Mouse (Mus musculus): ENCODE data around the gene Iqschfp.

The Iqschfp gene

DNA sequence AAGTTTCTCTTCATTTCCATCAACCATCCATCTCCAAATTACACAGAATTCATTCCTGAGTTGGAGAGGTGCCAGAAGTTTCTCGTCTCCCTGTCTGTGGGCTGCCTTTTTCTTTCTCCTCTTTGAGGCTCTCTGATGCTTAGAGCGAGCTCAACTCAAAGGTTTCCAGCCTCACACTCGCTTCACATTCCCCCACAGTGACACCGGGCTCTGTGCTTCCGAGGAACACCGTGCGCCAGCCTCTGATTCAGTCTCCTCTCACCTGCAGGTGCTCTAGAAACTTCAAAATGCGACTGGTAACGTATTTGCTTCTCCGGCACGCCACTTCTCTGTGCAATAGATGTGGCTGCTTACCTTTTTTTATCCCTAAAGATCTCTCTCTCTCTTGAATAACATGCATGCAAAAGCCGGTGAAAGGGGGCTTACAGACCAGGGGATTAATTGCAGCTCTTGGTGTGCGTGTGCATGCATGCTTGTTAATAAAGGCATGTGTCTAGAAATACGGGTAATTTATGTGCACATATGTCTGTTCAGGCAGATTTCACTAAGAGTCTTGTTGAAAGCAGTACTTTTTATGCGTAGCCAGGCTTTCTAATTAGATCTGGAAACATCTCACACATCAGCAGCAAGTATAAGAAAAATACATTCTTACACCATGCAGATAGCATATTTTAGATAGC lies at the start of gene Iqschfp, which contains the start of gene Iqcj:
TSS of gene Iqschfp (plus strand) at position 207 of the 680 bp plus-strand sequence.
TSS of gene Iqcj (plus strand) at position 195 of the 680 bp plus-strand sequence.
- ATAC-seq (ENCODE audit: insufficient number of reproducible peaks, low FRiP score, low TSS enrichment) = no peak

- ATAC-seq (ENCODE audit: insufficient number of reproducible peaks, low FRiP score, low TSS enrichment) = no peak
Observed at GRCm38 (mm10) chr3:67852397-67852796, 39.6 kb upstream of the Iqschfp start.

GRCm38 (mm10) chr3:67861524-67861923 lies 30.5 kb upstream of the Iqschfp start:
- ATAC-seq (ENCODE audit: insufficient number of reproducible peaks, low FRiP score, low TSS enrichment) = no peak

- ATAC-seq (ENCODE audit: insufficient number of reproducible peaks, low FRiP score, low TSS enrichment) = no peak
Observed at GRCm38 (mm10) chr3:67867420-67868065, 24.5 kb upstream of the Iqschfp start.

- ATAC-seq (ENCODE audit: insufficient number of reproducible peaks, low FRiP score, low TSS enrichment) = no peak
Observed at GRCm38 (mm10) chr3:67869424-67869823, 22.6 kb upstream of the Iqschfp start.

- ATAC-seq (ENCODE audit: insufficient number of reproducible peaks, low FRiP score, low TSS enrichment) = no peak
Observed at GRCm38 (mm10) chr3:67877253-67877652, 14.8 kb upstream of the Iqschfp start.

DNA sequence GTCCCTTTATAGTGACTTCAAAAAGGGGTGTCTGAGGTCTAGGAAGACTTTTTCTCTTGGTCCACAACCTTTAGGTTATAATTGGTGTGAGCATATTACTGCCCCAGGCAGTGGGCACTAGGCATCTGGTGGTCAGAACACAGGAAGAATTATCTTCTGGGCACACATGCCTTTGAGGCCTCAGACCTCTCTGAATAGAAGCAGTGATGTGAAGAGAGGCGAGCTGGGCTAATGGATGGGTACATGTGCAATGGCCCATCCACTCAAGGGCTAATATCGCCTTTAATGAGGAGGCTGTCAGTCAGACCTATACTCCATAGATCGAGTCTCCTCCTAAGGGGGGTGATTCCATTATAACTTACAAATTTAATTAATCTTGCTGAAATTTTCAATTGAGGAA lies 7.7 kb upstream of the Iqschfp start:
- no peak for ATAC-seq (ENCODE audit: insufficient number of reproducible peaks, low FRiP score, low TSS enrichment)

- no peak for ATAC-seq (ENCODE audit: insufficient number of reproducible peaks, low FRiP score, low TSS enrichment)
Observed at GRCm38 (mm10) chr3:67886176-67886575, 5.9 kb upstream of the Iqschfp start.

DNA sequence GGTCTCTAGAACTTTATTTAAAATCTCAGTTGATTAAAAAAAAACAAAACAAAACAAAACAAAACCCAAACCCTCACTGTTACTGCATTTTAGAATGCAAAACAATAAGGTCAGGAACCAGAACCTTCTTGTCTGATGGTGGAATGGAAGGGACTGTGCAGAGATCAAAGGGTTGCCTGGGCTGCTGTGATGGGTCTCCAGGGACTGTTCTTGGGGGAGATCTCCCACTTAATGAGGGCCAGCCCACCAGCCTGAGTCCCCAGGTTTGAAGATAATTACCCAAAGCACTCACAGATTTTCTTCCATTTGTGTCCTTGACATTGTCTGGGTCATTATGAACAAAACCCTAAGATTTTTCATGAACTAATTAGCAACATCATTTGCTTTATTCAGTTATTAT lies 4.8 kb upstream of the Iqschfp start:
- ATAC-seq (ENCODE audit: insufficient number of reproducible peaks, low FRiP score, low TSS enrichment) = no peak

DNA sequence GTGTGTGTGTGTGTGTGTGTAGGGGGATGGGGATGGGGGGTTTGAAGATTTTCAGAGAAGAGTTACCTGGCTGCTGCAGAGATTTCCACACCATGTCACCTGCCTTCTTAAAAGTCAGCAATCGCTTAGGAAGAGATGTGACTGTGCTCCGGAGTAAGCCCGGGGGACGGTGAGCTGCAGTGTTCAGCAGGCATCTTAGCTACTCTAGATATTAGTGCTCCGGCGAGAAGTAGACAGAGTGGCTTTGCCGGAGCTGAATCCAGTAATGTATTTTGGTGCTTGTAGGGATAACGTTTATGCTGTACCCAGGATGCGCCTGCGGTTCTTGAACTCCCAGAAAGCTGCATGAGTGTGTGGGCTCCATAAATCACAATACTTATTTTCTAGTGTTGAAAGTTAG lies 736 bp downstream of the Iqschfp start:
- ATAC-seq (ENCODE audit: insufficient number of reproducible peaks, low FRiP score, low TSS enrichment) = no peak

DNA sequence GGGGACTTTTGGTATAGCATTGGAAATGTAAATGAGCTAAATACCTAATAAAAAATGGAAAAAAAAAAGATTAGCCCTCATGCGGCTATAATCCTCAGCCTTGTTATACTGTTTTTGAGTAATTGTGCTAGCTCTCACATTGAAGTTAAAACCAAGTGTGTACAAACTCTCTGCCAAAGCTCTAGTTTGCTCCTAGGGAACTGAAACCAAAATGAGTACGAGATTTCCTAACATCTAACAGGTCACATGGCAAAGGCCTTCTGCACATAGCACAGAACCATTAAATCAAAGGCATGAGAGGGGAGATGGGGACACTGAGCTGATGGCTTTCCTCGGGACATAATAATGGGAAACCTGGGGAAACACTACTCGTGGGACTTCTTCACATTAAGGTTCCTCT lies 10.5 kb downstream of the Iqschfp start:
- no peak for ATAC-seq (ENCODE audit: insufficient number of reproducible peaks, low FRiP score, low TSS enrichment)

DNA sequence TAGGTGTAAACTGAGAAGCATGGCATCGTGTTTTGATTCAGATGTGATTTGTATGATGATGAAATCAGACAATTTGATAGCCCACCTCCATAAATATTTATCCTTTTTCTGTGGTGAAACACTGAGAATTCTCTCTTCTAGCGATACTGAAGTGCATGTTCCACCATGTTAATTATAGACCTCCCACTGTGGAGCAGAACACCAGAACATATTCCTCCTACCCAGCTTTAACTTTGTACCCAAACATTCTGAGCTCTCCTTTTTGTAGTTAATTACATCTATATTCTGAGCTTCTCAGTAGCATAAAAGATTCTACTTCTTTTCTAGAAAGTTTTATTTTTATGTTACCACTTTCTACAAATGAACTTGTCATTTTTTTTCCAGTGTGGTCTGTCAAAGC lies 16.6 kb downstream of the Iqschfp start:
- ATAC-seq (ENCODE audit: insufficient number of reproducible peaks, low FRiP score, low TSS enrichment) = no peak

DNA sequence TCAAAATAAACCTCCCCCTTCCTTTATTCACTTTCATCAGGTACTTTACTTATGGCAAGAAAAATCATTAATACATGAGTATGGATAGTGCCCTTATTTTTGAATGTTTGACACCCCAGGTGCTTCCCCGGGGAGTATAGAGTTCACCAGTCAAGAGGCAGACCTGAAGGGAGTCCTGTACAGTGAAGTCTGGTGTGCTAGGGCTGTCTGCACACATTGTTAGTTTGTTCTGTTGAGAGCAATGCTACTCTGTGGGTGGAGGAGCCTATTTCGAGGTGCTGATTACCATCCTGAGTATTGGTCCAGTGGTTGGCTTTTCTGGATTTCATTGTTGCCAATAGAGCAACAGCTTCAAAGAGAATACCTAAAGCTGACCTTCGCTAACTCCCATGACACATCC lies 26.1 kb downstream of the Iqschfp start:
- no peak for ATAC-seq (ENCODE audit: insufficient number of reproducible peaks, low FRiP score, low TSS enrichment)

- ATAC-seq (ENCODE audit: insufficient number of reproducible peaks, low FRiP score, low TSS enrichment) = no peak
Observed at GRCm38 (mm10) chr3:67918634-67919259, 26.7 kb downstream of the Iqschfp start.

- ATAC-seq (ENCODE audit: insufficient number of reproducible peaks, low FRiP score, low TSS enrichment) = no peak
Observed at GRCm38 (mm10) chr3:67923095-67923494, 31.1 kb downstream of the Iqschfp start.

- no peak for ATAC-seq (ENCODE audit: insufficient number of reproducible peaks, low FRiP score, low TSS enrichment)
Observed at GRCm38 (mm10) chr3:67925453-67925852, 33.4 kb downstream of the Iqschfp start.

DNA sequence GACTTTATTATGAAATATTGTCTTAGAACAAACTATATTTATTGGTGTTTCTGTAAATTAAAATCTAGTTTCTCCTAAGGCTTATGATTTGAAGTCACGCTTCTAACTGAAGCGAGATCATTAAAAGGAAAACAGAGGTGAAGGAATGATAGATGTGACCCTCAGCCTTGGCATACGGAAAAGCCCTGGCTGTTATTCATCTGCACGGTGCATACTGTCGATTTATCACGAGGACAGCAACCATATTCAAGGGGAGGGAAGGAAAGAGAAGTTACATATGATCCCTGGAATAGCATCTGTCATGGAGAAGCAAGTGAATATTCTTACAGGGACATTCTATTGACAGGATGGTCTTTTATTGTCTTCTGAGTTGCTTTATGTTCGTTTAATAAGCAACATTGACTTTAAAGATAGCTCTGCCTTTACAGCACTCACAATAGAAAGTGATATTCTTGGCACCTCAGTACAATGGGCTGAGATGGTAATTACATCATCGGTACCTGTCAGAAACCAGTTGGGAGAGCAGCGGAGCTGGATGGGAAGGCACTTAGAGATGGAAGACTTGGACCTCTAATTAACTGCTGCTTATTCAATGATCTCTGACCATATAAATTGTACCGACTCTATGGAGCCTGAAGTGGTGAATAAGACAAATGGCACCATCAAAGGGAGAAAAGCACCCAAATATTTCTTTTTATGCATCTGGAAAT lies 38.5 kb downstream of the Iqschfp start:
- ATAC-seq (ENCODE audit: insufficient number of reproducible peaks, low FRiP score, low TSS enrichment) = no peak

GRCm38 (mm10) chr3:67931181-67931580 lies 39.1 kb downstream of the Iqschfp start:
- ATAC-seq (ENCODE audit: insufficient number of reproducible peaks, low FRiP score, low TSS enrichment) = no peak

GRCm38 (mm10) chr3:67931914-67932313 lies 39.9 kb downstream of the Iqschfp start:
- ATAC-seq (ENCODE audit: insufficient number of reproducible peaks, low FRiP score, low TSS enrichment) = no peak

DNA sequence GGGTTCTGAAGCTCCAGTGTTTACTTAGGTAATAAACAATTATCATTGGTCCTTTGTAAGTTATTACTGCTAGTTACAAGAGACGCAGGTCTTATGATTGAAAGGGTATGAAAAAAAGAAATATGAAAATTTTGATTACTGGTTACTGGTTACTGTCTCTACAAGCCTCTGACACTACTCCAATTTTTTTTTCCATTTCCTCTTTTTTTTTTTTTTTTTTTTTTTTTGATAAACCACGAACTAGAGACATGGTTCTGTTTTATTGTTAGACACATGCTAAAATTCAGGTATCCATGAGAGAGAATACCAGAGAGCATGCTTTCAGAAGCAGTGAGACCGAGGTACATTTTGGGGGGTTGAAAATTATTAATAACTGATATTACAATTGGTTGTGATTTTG lies 43.8 kb downstream of the Iqschfp start:
- no peak for ATAC-seq (ENCODE audit: insufficient number of reproducible peaks, low FRiP score, low TSS enrichment)

GRCm38 (mm10) chr3:67947000-67947399 lies 55.0 kb downstream of the Iqschfp start:
- no peak for ATAC-seq (ENCODE audit: insufficient number of reproducible peaks, low FRiP score, low TSS enrichment)
